Mouse (Mus musculus) Patski (cell line): ENCODE results near the gene Pex11b. TPM values are rescaled to one million over a fixed set of nuclear protein-coding genes. Genes with fewer than 3 reads are reported as not detected.
"Not testable (repeated sequence)": the region's sequence is repeated elsewhere in the genome, so short reads cannot be mapped to it uniquely, and the experiment has no call there.

Experiments used
- ATAC-seq: fragments of 100-300 bp; one replicate; pipeline ENCODE4 v1.8.0; 2021
- CTCF ChIA-PET: fragments of 350-600 bp; sonication (Branson Sonifier 250); formaldehyde crosslinking; loops from one replicate; lab custom pipeline; 2022; ENCODE audit warnings: inconsistent platforms; lab: Charles Lee
- POLR2A ChIA-PET: fragments of 350-600 bp; sonication (Branson Sonifier 250); formaldehyde crosslinking; loops from one replicate; lab custom pipeline; 2022; ENCODE audit warnings: antibody characterized with exemption, inconsistent platforms; lab: Charles Lee
- DNase-seq: peaks from one replicate; pipeline ENCODE4 v3.0.0-alpha.2; 2011; ENCODE audit warnings: low read depth, low spot score
- H3K27me3 ChIP-seq: fragments of 371-371 bp; one replicate; pipeline ENCODE4 v1.5.1; 2021
- CTCF ChIP-seq: fragments of 100-300 bp; IDR thresholded peaks from one replicate; pipeline ENCODE4 v1.5.1; 2021
- in situ Hi-C: fragments of 300-500 bp; cut with MboI; formaldehyde crosslinking; loops from 3 replicates; pipeline ENCODE4 v1.11.1; 2018; ENCODE audit warnings: low pct_unique_long_range_greater_than_20kb, mixed read lengths
- polyA plus RNA-seq: library from polyadenylated mRNA; unstranded; gene quantifications from one replicate; pipeline ENCODE4 v1.2.3, GENCODE M21; 2021

The Pex11b gene
- polyA plus RNA-seq, 1 experiment from 2014 or later: 84.6 TPM

DNA sequence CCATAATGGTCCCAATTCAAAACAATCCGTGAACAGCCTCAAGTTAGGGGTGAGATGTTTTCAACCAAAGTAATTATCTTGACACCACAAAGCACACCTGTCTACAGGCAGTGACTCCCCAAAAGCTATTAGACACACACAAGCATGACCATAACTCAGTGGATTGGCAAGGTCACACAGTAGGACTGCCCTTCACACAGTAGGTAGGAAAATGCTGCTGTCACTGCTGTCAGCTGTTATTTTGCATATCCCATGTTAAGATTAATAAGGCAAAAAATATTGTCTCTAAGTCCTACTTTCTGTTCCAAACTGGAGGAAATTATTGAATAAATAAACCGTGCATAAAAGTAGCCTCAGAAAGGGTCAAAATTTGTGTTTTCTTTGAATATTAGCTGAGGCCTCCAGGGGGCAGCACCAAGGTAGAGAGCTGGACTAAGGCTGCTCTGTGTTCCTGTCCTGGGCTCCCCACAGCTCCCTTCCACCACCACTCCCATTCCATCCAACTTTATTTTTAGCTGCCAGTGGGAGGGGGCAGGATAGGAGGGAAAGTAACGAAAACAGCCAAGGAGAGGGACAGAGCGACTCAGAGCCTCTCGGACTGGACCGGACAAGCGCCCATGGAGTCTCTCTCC lies 10.0 kb downstream of the Pex11b start, which contains the start of gene Itga10:
Gene Itga10, plus strand, starts transcription at position 567 of the 632 bp plus-strand sequence.
- CTCF ChIA-PET: interaction anchor here (0.6 to 4.2 kb wide), 18 partner anchors 8 to 113 kb away, joined by 3 to 30 read pairs (median 4); partner anchors contain the start of gene Pias3
- in situ Hi-C loops: no loop called here
- TF ChIP-seq CTCF: no peak
- DNase-seq (no peak), ATAC-seq (peak; percentile 32)
- no peaks in the 10 kb centered on the region for H3K27me3 ChIP-seq
- POLR2A ChIA-PET: interaction anchor here (1.4 kb wide), 1 partner anchor 18 kb away, joined by 7 read pairs; no protein-coding TSS in a partner anchor

DNA sequence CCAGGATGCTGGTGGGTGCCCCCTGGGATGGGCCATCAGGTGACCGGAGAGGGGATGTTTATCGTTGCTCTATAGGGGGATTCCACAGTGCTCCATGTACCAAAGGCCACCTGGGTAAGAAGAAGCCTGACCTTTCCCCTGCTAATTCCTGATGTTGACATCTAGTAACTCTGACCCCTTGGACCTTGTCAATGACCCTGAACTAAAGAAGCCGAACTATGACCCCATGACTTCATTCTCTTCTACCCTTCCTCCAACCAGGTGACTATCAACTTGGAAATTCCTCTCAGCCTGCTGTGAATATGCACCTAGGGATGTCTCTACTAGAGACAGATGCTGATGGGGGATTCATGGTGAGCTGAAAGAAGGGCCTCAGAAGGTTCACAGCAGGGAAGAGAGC lies 12.2 kb downstream of the Pex11b start:
- CTCF ChIA-PET: interaction anchor here (1.2 to 4.2 kb wide), 5 partner anchors 8 to 53 kb away, joined by 3 to 30 read pairs (median 3); no protein-coding TSS in a partner anchor
- TF ChIP-seq CTCF: no peak
- POLR2A ChIA-PET: no interaction called here
- ATAC-seq (no peak), DNase-seq (no peak)
- H3K27me3 ChIP-seq: no peaks in the 10 kb centered on the region
- in situ Hi-C loops: no loop called here

DNA sequence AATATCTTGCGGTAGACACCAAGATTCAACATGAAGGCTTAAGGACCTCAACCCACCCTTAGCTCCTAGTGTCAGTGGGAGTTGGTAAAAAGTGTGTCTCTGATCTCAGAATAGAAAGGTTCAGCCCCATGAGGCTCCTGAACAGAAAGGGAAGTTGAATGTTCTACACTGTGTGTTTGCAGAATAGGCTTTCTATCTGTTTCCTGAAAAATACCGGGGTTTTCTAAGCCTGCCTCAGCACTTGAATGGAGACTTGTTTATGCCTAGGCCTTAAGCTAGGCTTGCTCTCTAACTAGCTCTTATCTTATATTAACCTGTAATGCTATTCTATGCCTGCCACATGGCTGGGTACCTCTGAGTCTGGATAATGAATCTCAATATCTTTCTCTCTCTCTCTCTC lies 25.7 kb downstream of the Pex11b start:
- H3K27me3 ChIP-seq: no peaks in the 10 kb centered on the region
- ATAC-seq: no peak
- POLR2A ChIA-PET: interaction anchor here (0.6 kb wide), 1 partner anchor 18 kb away, joined by 4 read pairs; no protein-coding TSS in a partner anchor
- in situ Hi-C loops: no loop called here
- DNase-seq: no peak
- TF ChIP-seq CTCF: no peak
- CTCF ChIA-PET: interaction anchor here (0.7 to 4.4 kb wide), 8 partner anchors 10 to 81 kb away, joined by 3 to 30 read pairs (median 3); partner anchors contain the start of gene Itga10

DNA sequence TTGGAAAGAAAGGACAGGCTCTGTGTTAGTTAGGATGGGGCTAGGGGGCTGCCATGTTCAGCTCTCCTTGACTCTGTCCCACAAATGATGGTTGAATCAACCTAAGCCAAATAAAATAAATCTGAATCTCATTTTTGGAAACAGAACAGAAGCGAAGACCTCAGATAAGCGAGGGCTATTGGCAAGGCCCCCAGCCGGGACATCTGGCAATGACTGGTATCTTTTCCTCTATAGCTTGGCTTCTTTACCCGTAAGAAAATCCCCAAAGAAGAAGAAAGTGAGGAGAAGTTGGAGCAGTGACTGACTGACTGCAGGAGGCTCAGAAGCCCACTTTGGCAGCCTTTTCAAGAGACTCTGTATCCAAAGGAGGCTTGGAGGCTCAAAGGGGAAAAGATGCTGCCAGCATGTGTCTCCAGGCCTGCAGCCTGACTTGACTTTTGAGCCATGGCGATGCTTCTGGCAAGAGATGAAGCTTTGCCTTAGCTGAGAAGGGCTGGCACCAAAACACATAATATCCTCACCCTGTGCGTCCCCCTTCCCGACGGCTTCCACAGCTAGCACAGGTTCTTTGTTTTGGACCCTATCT lies 27.6 kb downstream of the Pex11b start:
- ATAC-seq: no peak
- no peak for TF ChIP-seq CTCF
- DNase-seq: no peak
- POLR2A ChIA-PET: interaction anchor here (0.8 to 1.3 kb wide), 3 partner anchors 18 to 87 kb away, joined by 3 to 7 read pairs (median 4); partner anchors contain the start of gene Itga10
- CTCF ChIA-PET: interaction anchor here (0.6 to 2.1 kb wide), 17 partner anchors 10 to 820 kb away, joined by 3 to 18 read pairs (median 4); partner anchors contain the start of genes Gm16253, Itga10, Nudt17 and Rbm8a
- H3K27me3 ChIP-seq: no peaks in the 10 kb centered on the region
- in situ Hi-C loops: no loop called here

DNA sequence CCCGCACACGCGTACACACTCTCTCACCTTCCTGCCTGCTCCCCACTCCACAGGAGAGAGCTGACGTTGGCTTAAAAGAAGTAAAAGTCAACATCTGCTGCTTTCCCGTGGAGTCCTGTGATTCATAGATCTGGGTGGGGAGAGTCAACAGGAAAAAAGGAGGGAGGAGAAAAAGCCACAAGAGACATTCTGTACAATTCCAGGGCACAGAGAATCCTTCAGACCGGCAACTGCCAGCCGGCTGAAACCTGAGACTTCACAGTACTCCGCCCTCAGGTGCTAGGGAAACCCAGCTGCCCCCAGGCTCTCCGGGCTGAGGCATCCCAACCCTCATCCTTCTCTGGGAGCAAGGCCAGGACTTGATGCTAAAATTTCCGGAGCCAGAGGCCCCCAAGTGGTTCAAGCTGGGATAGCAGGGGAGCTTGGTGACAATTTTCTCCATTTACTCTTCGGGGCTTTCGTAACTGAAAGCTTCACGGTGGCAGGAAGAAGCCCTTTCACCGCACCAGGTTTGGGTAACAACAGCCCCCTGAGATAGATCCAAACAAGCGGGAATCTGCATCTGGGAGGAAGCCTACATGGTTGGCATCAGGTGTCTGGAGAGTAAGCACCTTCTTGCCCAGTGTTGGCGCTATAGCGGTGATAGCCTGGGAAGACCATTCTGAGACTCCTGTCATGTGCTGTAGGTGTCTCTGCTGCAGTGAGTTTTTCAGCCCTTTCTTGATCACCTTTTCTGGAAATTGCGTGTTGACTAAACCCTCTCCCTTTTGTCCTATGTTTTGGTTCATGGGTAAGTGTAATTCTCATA lies 28.5 kb downstream of the Pex11b start:
- ChIA-PET POLR2A (interaction anchor here (1.2 to 1.3 kb wide), 2 partner anchors 19 to 34 kb away, joined by 4 to 7 read pairs; partner anchors contain the start of gene Itga10), CTCF (interaction anchor here (0.7 to 2.1 kb wide), 21 partner anchors 9 to 122 kb away, joined by 3 to 18 read pairs (median 4); partner anchors contain the start of genes Gm16253, Itga10, Nudt17 and Rbm8a)
- in situ Hi-C loops: no loop called here
- ATAC-seq (peak; percentile 95), DNase-seq (peak; percentile 99)
- TF ChIP-seq CTCF: peak; percentile 91
- no peaks in the 10 kb centered on the region for H3K27me3 ChIP-seq

DNA sequence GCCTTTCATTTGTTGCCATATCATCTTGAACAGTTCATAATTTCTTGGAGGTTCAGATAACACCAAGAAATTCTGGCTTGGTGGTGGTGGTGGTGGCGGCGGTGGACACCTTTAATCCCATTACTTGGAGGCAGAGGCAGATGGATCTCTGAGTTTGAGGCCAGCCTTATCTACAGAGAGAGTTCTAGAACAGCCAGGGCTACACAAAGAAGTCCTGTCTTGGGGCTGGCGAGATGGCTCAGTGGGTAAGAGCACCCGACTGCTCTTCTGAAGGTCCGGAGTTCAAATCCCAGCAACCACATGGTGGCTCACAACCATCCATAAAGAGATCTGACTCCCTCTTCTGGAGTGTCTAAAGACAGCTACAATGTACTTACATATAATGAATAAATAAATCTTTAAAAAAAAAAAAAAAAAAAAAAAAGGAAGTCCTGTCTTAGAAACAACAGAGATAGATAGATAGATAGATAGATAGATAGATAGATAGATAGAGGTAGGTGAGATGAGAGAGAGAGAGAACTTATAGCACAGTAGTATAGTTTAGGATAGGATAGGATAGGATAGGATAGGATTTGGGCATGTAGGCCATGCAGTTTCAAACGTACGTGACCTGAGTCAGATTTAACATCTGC lies 30.7 kb downstream of the Pex11b start:
- H3K27me3 ChIP-seq, DNase-seq, ATAC-seq, in situ Hi-C loops: not testable (repeated sequence)
- ChIA-PET CTCF (interaction anchor here (1.1 to 2.9 kb wide), 2 partner anchors 20 to 33 kb away, joined by 4 to 15 read pairs; partner anchors contain the start of gene Itga10), POLR2A (interaction anchor here (0.8 kb wide), 1 partner anchor 10 kb away, joined by 3 read pairs; no protein-coding TSS in a partner anchor)

DNA sequence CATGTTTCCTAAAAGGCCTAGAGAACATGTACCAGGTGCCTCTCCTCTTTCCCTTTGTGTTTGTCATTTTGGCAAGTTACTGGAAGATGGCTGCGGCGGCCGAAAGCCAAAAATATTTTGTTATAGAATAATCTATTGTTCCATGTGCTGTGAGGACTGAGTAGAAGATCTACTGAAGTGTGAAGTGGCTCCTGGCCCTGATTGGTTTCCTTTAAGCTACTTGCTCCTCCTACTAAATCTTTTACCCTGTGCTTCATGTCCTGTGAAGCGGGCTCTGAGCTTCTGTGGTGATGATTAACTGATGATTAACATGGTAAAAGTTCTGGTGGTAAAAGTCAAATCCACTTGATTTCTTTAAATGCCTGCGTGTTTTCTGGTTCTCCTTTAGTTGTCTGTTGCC lies 31.7 kb downstream of the Pex11b start:
- in situ Hi-C loops: no loop called here
- ATAC-seq: peak; percentile 38
- CTCF ChIA-PET: interaction anchor here (0.7 to 3.4 kb wide), 15 partner anchors 9 to 125 kb away, joined by 3 to 28 read pairs (median 4); partner anchors contain the start of genes Itga10, Nudt17 and Pias3
- POLR2A ChIA-PET: interaction anchor here (1.1 to 1.2 kb wide), 3 partner anchors 30 to 36 kb away, joined by 3 to 5 read pairs (median 5); no protein-coding TSS in a partner anchor
- H3K27me3 ChIP-seq: no peaks in the 10 kb centered on the region
- TF ChIP-seq CTCF: no peak
- peak; percentile 76 for DNase-seq

DNA sequence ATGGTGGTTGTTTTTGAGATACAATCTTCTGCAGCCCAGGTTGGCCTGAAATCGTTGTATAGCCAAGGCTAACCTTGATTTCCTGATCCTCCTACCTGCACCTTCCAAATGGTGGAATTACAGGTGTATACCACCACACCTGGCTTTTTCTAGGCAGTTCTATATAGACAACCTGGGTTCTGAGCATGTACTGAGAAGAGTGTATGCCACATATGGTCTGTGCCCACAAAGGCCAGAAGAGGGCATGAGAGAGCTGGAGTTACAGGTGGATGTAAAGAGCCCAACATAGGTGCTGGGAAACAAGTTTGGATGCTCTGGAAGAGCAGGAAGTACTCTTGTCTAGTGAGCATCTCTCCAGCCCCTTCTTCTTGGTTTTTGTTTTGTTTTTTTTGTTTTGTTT lies 32.1 kb downstream of the Pex11b start:
- ChIA-PET POLR2A (interaction anchor here (1.1 to 1.2 kb wide), 3 partner anchors 29 to 35 kb away, joined by 3 to 5 read pairs (median 5); no protein-coding TSS in a partner anchor), CTCF (interaction anchor here (0.6 to 3.4 kb wide), 19 partner anchors 9 to 126 kb away, joined by 3 to 28 read pairs (median 4); partner anchors contain the start of genes Itga10, Nudt17 and Pias3)
- TF ChIP-seq CTCF: peak; percentile 94
- in situ Hi-C loops: no loop called here
- no peaks in the 10 kb centered on the region for H3K27me3 ChIP-seq
- ATAC-seq: peak; percentile 49
- peak; percentile 67 for DNase-seq
